Mouse (Mus musculus) forebrain, embryonic 12.5 days (tissue): ENCODE measurements around the gene Faap24. TPM values are rescaled to one million over a fixed set of nuclear protein-coding genes. Genes with fewer than 3 reads are reported as not detected.

ENCODE experiments used
- polyA plus RNA-seq: library from polyadenylated mRNA; unstranded; fragments of >200 nt; fragmentation: Nextera tagmentation; extraction: Ambion mirVana; gene quantifications from 2 replicates; pipeline ENCODE4 v1.2.1, GENCODE M21; 2016

The Faap24 gene
- polyA plus RNA-seq, 1 experiment from 2014 or later = 26.3 TPM

Other genes starting within 250 kb of the Faap24 start
- gene Slc7a10, start 210.5 kb downstream of the Faap24 start, polyA plus RNA-seq = 1.5 and 1.6 TPM in 2 replicates
- 15.3 and 16.0 TPM in 2 replicates for gene Lrp3, start 181.3 kb downstream of the Faap24 start, polyA plus RNA-seq
- 20.2 and 20.4 TPM in 2 replicates for gene Gpatch1, start 78.4 kb downstream of the Faap24 start, polyA plus RNA-seq
- gene Rhpn2, start 62.7 kb downstream of the Faap24 start, polyA plus RNA-seq = 1.9 and 2.2 TPM in 2 replicates
- gene Cep89, start 199 bp upstream of the Faap24 start, polyA plus RNA-seq = 58.9 and 59.8 TPM in 2 replicates
- 0.14 TPM in 1 of 2 replicates, not detected in the other for gene Slc7a9, start 52.0 kb upstream of the Faap24 start, polyA plus RNA-seq
- gene Tdrd12, start 140.9 kb upstream of the Faap24 start, polyA plus RNA-seq = 0.12 and 0.17 TPM in 2 replicates
- gene Nudt19, start 159.5 kb upstream of the Faap24 start, polyA plus RNA-seq = 44.6 and 47.5 TPM in 2 replicates
- 0.04 and 0.14 TPM in 2 replicates for gene Rgs9bp, start 188.7 kb upstream of the Faap24 start, polyA plus RNA-seq
- gene Ankrd27, start 189.4 kb upstream of the Faap24 start, polyA plus RNA-seq = 33.4 and 36.7 TPM in 2 replicates